Mouse (Mus musculus): Measurements from ENCODE around the gene Pdzk1ip1.

- TF ChIP-seq TCF12 (IDR thresholded peaks at IDR 0.05; ENCODE audit: insufficient read depth, poor library complexity, severe bottlenecking): no peak
- TF ChIP-seq CEBPB (IDR thresholded peaks at IDR 0.05; ENCODE audit: insufficient read depth, poor library complexity, severe bottlenecking): no peak
- no peak for TF ChIP-seq MYOD1 (IDR thresholded peaks at IDR 0.05; ENCODE audit: control insufficient read depth in 1 of 3, insufficient read length in 2 of 3, low read depth in 2 of 3)
Measured at GRCm38 (mm10) chr4:115056371-115056920, 32.1 kb upstream of the Pdzk1ip1 start, which contains the start of gene Tal1.
